In genomic region chr14:8665636-8666411, GRCm38 (mm10) we compare ENCODE assay signal across 8 mouse cellular contexts. TPM values are rescaled to one million over a fixed set of nuclear protein-coding genes. Genes with fewer than 3 reads are reported as not detected.
DNase-seq lines count a peak whose midpoint lies in the region; ATAC-seq and TF ChIP-seq lines count a peak whose summit lies in the region.

4930452B06Rik (minus strand) TSS chr14:8666240.

- H3K4me1 ChIP-seq in brown adipose tissue, adult 24 weeks (ENCODE audit: control insufficient read depth, insufficient read depth, insufficient read length, low read length): no peaks in the 10 kb centered on the region
- H3K4me1 ChIP-seq in forebrain, embryonic 12.5 days: peaks cover 5% of the 10 kb centered on the region
- no peaks in the 10 kb centered on the region for H3K4me1 ChIP-seq in liver, embryonic 13.5 days (replicated peaks)
- H3K4me1 ChIP-seq in neural tube, embryonic 15.5 days: peaks cover 11% of the 10 kb centered on the region
- H3K4me1 ChIP-seq in thymus, adult 2 months (replicated peaks; ENCODE audit: control insufficient read depth, insufficient read depth, low read length): peaks cover 6% of the 10 kb centered on the region

- no peaks in the 10 kb centered on the region for H3K27me3 ChIP-seq in forebrain, embryonic 12.5 days
- H3K27me3 ChIP-seq in liver, embryonic 13.5 days: peaks cover 7% of the 10 kb centered on the region; the same call in 1 of the 2 replicates
- no peaks in the 10 kb centered on the region for H3K27me3 ChIP-seq in neural tube, embryonic 15.5 days (replicated peaks)
- no peaks in the 10 kb centered on the region for H3K27me3 ChIP-seq in thymus, adult 2 months (ENCODE audit: control insufficient read depth, insufficient read depth, low read length)

- H3K27ac ChIP-seq in brown adipose tissue, adult 24 weeks (replicated peaks; ENCODE audit: low read depth, low read length): no peak within 1 kb of the TSS
- H3K27ac ChIP-seq in forebrain, embryonic 12.5 days: no peak within 1 kb of the TSS
- no peak within 1 kb of the TSS for H3K27ac ChIP-seq in liver, embryonic 13.5 days
- H3K27ac ChIP-seq in neural tube, embryonic 15.5 days (replicated peaks): peak within 1 kb of the TSS; percentile 69
- no peak within 1 kb of the TSS for H3K27ac ChIP-seq in thymus, adult 2 months (ENCODE audit: control insufficient read depth, insufficient read depth, low read length)

- intact Hi-C loops in heart, postnatal 10 days (cut with DNase I): no loop called here

- ATAC-seq in forebrain, embryonic 12.5 days (ENCODE audit: low FRiP score): peak; percentile 99
- peak; percentile 86 for ATAC-seq in liver, embryonic 13.5 days (ENCODE audit: low read depth)
- peak; percentile 98 for ATAC-seq in neural tube, embryonic 15.5 days (ENCODE audit: low FRiP score)

- peak within 1 kb of the TSS; percentile 33 for H3K4me3 ChIP-seq in brown adipose tissue, adult 24 weeks (ENCODE audit: insufficient read depth, low read depth, low read length)
- peak within 1 kb of the TSS; percentile 74 for H3K4me3 ChIP-seq in forebrain, embryonic 12.5 days (replicated peaks)
- peak within 1 kb of the TSS; percentile 46 for H3K4me3 ChIP-seq in liver, embryonic 13.5 days (replicated peaks)
- H3K4me3 ChIP-seq in neural tube, embryonic 15.5 days (replicated peaks): peak within 1 kb of the TSS; percentile 72
- H3K4me3 ChIP-seq in thymus, adult 2 months (ENCODE audit: control insufficient read depth, insufficient read depth, low read length): peak within 1 kb of the TSS; percentile 63

- TF ChIP-seq CTCF in thymus, adult 2 months (IDR thresholded peaks at IDR 0.05; ENCODE audit: borderline replicate concordance, control insufficient read depth, extremely low read depth, insufficient read depth, low read length, poor library complexity): 0 out of 2 replicates have a peak, but pooled peaks have one; percentile 52

- no peaks in the 10 kb centered on the region for H3K36me3 ChIP-seq in forebrain, embryonic 12.5 days (replicated peaks)
- H3K36me3 ChIP-seq in liver, embryonic 13.5 days: no peaks in the 10 kb centered on the region
- no peaks in the 10 kb centered on the region for H3K36me3 ChIP-seq in neural tube, embryonic 15.5 days
- H3K36me3 ChIP-seq in thymus, adult 2 months (ENCODE audit: control insufficient read depth, insufficient read depth, low read length): no peaks in the 10 kb centered on the region

- DNase-seq in 3134 (ENCODE audit: extremely low read depth, insufficient read length, low spot score): peak; percentile 7
- peak; percentile 85 to 86 for DNase-seq in heart, postnatal 10 days
- DNase-seq in kidney, postnatal 36 days: peak; percentile 71 to 88
- DNase-seq in liver, embryonic 13.5 days: peak; percentile 53
- peak; percentile 79 for DNase-seq in thymus, adult 2 months

- peak; percentile 22; the same call in 1 of the 2 replicates for TF ChIP-seq POLR2A in thymus, adult 2 months (IDR thresholded peaks at IDR 0.05; ENCODE audit: control insufficient read depth, extremely low read depth, insufficient read depth, low read length, poor library complexity)

- WGBS in forebrain, embryonic 12.5 days: 2% methylated on average over 38 of the region's 45 CpGs
- 2% methylated on average over 45 of the region's 45 CpGs for WGBS in liver, embryonic 13.5 days (ENCODE audit: insufficient replicate concordance)
- under 1% methylated on average over 45 of the region's 45 CpGs for WGBS in neural tube, embryonic 15.5 days
- WGBS in thymus, adult 2 months: 3% methylated on average over 45 of the region's 45 CpGs

- peak within 1 kb of the TSS; percentile 69 for H3K4me2 ChIP-seq in forebrain, embryonic 12.5 days
- H3K4me2 ChIP-seq in liver, embryonic 13.5 days: peak within 1 kb of the TSS; percentile 49
- peak within 1 kb of the TSS; percentile 83 for H3K4me2 ChIP-seq in neural tube, embryonic 15.5 days

- peak within 1 kb of the TSS; percentile 75 for H3K9ac ChIP-seq in forebrain, embryonic 12.5 days
- H3K9ac ChIP-seq in liver, embryonic 13.5 days: peak within 1 kb of the TSS; percentile 49
- peak within 1 kb of the TSS; percentile 75 for H3K9ac ChIP-seq in neural tube, embryonic 15.5 days (replicated peaks)

- no peaks in the 10 kb centered on the region for H3K9me3 ChIP-seq in forebrain, embryonic 12.5 days
- no peaks in the 10 kb centered on the region for H3K9me3 ChIP-seq in liver, embryonic 13.5 days (replicated peaks)
- H3K9me3 ChIP-seq in neural tube, embryonic 15.5 days (replicated peaks): no peaks in the 10 kb centered on the region

RNA-seq across cellular contexts. Expression of gene 4930452B06Rik, which starts in this region (rescaled TPM):
- not detected in 2 replicates for polyA plus RNA-seq in brown adipose tissue, adult 24 weeks (2012; ENCODE audit: insufficient read depth, insufficient read length, missing spikeins)
- polyA plus RNA-seq in forebrain, embryonic 12.5 days (2016; fragmentation: Nextera tagmentation; extraction: Ambion mirVana): 12.1 and 12.4 TPM in 2 replicates
- total RNA-seq in heart, postnatal 10 days (2021): 1 to 10 TPM; 7.9 to 8.1 TPM
- 1.5 and 2.0 TPM in 2 replicates for polyA plus RNA-seq in liver, embryonic 13.5 days (2015; fragmentation: Nextera tagmentation; extraction: Ambion mirVana)
- polyA plus RNA-seq in neural tube, embryonic 15.5 days (2015; fragmentation: Nextera tagmentation; extraction: Ambion mirVana): 5.7 and 7.0 TPM in 2 replicates
- 1.1 and 1.4 TPM in 2 replicates for polyA plus RNA-seq in thymus, adult 2 months (2012; rRNA removed)

Comparison
In these comparisons a context has a peak if more than half of its experiments do, and no peak if none do; other contexts are left out.
1. DNase-seq: peak in every context shown above with its lines; median percentile 86 in heart, postnatal 10 days; 80 in kidney, postnatal 36 days; 79 in thymus, adult 2 months; 53 in liver, embryonic 13.5 days; 7 in 3134.